Mouse (Mus musculus) spleen, adult 2 months (tissue): ENCODE results near the gene Cad. TPM values are rescaled to one million over a fixed set of nuclear protein-coding genes. Genes with fewer than 3 reads are reported as not detected.

ENCODE experiments used
- DNase-seq, 2 experiments: peaks; one replicate each; pipeline versions ENCODE4 v3.0.0 to v3.0.0-alpha.2; 2012 to 2021; ENCODE audit warnings: low spot score in 2 of 2, low read depth in 1 of 2
- H3K27ac ChIP-seq: fragments of 200-500 bp; 2 replicates; pipeline ENCODE4 v1.5.1; 2012; ENCODE audit warnings: low read length, inconsistent platforms; ENCODE audit not compliant: insufficient read depth
- H3K27me3 ChIP-seq: fragments of 200-500 bp; 2 replicates; pipeline ENCODE4 v1.6.1; 2012; ENCODE audit warnings: mild to moderate bottlenecking, moderate library complexity, low read length, inconsistent platforms; ENCODE audit not compliant: control insufficient read depth, insufficient read depth
- H3K36me3 ChIP-seq: fragments of 200-500 bp; 2 replicates; pipeline ENCODE4 v1.6.1; 2012; ENCODE audit warnings: mild to moderate bottlenecking, low read length, inconsistent platforms; ENCODE audit not compliant: control insufficient read depth, insufficient read depth
- H3K4me1 ChIP-seq: fragments of 200-500 bp; 2 replicates; pipeline ENCODE4 v1.6.1; 2011; ENCODE audit warnings: inconsistent platforms; ENCODE audit not compliant: control insufficient read depth, insufficient read depth, insufficient read length
- H3K4me3 ChIP-seq: fragments of 200-500 bp; 2 replicates; pipeline ENCODE4 v1.5.1; 2011; ENCODE audit warnings: mild to moderate bottlenecking, inconsistent platforms; ENCODE audit not compliant: insufficient read depth, insufficient read length; ENCODE audit errors: extremely low read depth
- CTCF ChIP-seq: fragments of 200-500 bp; IDR thresholded peaks from 2 replicates; pipeline ENCODE4 v1.5.1; 2011; ENCODE audit warnings: mild to moderate bottlenecking, inconsistent platforms; ENCODE audit not compliant: insufficient read depth, insufficient read length, insufficient replicate concordance; ENCODE audit errors: extremely low read depth
- POLR2A ChIP-seq: fragments of 200-500 bp; IDR thresholded peaks from 2 replicates; pipeline ENCODE4 v1.6.1; 2011; ENCODE audit warnings: low read depth, low read length, inconsistent platforms
- WGBS: fragments of 180-500 bp; shearing (Covaris S2); methylation state at CpG from one replicate; pipeline ENCODE4 v1.1.7; 2018; 5-methylcytosine and 5-hydroxymethylcytosine counted together
- polyA plus RNA-seq: library from polyadenylated mRNA; depleted of rRNA; stranded (reverse); fragments of >200 nt; gene quantifications from 2 replicates; pipeline ENCODE4 v1.2.3, GENCODE M21; 2012; rRNA removed

Cad gene
- polyA plus RNA-seq, 1 experiment = 44.0 TPM

DNA sequence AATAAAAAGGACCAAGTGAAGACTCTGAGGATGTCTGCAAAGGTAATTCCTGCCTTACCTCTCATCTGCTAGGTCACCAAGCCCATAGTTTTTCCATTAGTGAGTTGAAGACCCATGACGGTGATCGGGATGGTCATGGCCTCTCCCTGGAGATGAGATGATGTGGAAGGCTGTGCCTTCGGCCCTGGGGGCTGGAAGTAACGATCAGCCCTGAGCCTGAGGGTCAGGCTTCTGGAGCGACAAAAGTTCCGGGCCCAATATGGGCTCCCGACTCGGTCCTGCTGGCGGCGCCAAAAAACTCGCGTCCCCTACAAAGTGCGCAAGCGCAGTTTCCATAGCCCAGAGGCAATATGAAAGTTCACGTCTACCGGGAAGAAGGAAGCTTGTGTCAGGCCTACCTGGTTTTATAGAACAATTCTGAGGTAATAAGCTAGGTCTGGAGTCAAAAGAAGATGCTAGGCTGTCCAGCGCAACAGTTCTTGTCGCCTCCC is 53.5 kb downstream of the Cad start, which contains the start of gene Slc30a3:
Gene Slc30a3, minus strand, starts transcription at position 238 of the 491 bp plus-strand sequence.
- 0 out of 2 replicates have a peak, but pooled peaks cover under 1% of the 10 kb centered on the region for H3K27me3 ChIP-seq
- no peaks in the 10 kb centered on the region for H3K4me1 ChIP-seq
- 91% methylated on average over 18 of the region's 18 CpGs for WGBS
- no peak within 1 kb of the TSS for H3K27ac ChIP-seq
- TF ChIP-seq POLR2A (no peak), CTCF (no peak)
- DNase-seq = no peak
- H3K4me3 ChIP-seq = no peak within 1 kb of the TSS
- H3K36me3 ChIP-seq = no peaks in the 10 kb centered on the region

DNA sequence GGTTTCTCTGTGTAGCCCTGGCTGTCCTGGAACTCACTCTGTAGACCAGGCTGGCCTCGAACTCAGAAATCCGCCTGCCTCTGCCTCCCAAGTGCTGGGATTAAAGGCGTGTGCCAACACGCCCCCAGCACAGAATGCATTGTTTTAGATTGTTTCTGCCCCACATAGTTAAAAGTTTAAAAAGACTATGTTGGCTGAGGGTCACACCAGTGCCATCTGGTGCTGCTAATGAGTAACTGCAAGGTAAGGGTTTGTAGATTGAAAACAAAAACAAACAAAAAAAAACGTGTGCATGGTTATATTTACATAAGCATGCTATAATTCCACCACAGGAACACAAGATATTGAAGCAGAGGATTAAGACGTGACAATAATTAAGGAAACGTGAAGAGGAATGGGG is 56.2 kb downstream of the Cad start:
- H3K36me3 ChIP-seq = no peaks in the 10 kb centered on the region
- WGBS = 24% methylated on average over 7 of the region's 7 CpGs
- no peak overlapping the region for H3K4me3 ChIP-seq
- H3K27me3 ChIP-seq = 0 out of 2 replicates have a peak, but pooled peaks cover 1% of the 10 kb centered on the region
- H3K4me1 ChIP-seq = no peaks in the 10 kb centered on the region
- no peak for DNase-seq
- TF ChIP-seq POLR2A (no peak), CTCF (no peak)
- H3K27ac ChIP-seq = no peak overlapping the region

DNA sequence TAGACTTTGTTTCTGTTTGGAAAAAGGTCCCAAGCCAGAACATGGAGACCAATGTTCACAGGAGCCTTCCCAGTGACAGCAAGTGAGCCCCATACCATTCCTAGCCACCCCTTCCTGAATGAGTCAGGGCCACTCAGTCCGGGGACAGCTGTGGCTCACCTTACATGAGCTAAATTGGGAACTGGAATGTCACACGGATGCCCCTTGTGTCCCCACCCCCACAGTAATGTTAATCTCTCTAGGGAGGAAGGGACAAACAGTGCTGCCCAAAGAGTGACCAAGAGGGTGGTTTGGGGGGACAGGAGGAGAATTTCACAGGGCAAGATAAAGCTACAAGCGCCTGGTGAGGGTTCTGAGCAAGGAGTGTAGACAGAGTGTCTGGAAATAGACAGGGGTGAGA is 61.8 kb downstream of the Cad start, which contains the start of gene Trim54:
Gene Trim54, plus strand, starts transcription at position 359 of the 400 bp plus-strand sequence.
- no peak within 1 kb of the TSS for H3K27ac ChIP-seq
- no peak for DNase-seq
- H3K4me1 ChIP-seq = no peaks in the 10 kb centered on the region
- no peak within 1 kb of the TSS for H3K4me3 ChIP-seq
- H3K36me3 ChIP-seq = no peaks in the 10 kb centered on the region
- H3K27me3 ChIP-seq = 0 out of 2 replicates have a peak, but pooled peaks cover 1% of the 10 kb centered on the region
- no peak for TF ChIP-seq POLR2A
- no peak for TF ChIP-seq CTCF
- 36% methylated on average over 3 of the region's 3 CpGs for WGBS

DNA sequence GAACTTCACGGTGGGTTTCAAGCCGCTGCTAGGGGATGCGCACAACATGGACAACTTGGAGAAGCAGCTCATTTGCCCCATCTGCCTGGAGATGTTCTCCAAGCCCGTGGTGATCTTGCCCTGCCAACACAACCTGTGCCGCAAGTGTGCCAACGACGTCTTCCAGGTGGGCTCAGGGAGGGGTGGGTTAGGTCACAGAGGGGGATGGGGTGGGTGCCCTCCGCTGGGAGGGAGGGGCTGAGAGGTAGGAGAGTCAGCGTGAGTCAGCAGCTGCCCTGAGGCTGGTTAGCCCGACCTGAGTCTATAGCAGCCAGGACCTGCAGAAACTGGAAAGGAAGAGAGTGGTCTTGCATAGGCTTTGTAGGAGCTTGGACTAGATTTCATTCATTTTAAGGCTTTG is 62.3 kb downstream of the Cad start:
- DNase-seq = no peak
- H3K36me3 ChIP-seq = no peaks in the 10 kb centered on the region
- 0 out of 2 replicates have a peak, but pooled peaks cover 1% of the 10 kb centered on the region for H3K27me3 ChIP-seq
- TF ChIP-seq CTCF = no peak
- no peak for TF ChIP-seq POLR2A
- no peak overlapping the region for H3K27ac ChIP-seq
- no peak overlapping the region for H3K4me3 ChIP-seq
- WGBS = 39% methylated on average over 10 of the region's 10 CpGs
- no peaks in the 10 kb centered on the region for H3K4me1 ChIP-seq

DNA sequence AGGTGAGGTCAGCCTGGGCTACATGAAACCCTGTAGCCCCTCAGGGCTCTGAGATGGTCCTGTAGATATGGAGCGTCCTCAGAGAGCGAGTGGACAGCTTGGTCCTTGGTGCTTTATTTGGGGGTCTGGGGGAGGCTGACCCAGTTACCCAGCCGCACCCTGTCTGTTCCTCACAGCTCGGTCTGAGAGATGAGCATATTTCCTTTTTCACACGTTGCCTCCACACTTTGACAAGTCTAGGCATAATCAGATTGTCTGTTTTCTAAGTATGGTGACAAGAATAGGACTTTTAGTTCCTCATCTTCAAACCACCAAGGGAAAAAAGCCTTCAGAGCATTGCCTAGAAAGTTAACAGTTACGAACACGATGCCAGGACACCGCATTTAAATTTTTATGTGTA is 66.5 kb downstream of the Cad start:
- H3K4me3 ChIP-seq = no peak overlapping the region
- 26% methylated on average over 8 of the region's 8 CpGs for WGBS

DNA sequence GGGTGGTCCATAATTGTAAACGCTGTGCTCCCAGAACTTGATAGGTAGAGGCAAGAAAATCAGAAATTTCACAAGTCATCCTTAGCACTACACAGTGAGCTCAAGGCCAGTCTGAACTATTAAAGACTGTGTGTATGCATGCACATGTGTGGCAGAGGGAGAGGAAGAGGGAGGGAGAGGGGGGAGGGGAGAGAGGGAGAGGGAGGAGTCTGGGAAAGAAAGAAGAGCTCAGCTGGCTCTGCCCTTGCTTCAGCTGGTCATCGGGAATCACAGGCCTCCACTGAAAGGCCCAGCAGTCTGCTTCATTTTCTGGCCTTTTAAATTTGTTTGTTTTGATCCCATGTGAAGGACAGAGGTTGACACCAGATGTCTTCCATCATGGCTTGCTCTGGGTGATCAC is 68.9 kb downstream of the Cad start:
- 57% methylated on average over 2 of the region's 2 CpGs for WGBS
- no peak overlapping the region for H3K4me3 ChIP-seq
- no peaks in the 10 kb centered on the region for H3K36me3 ChIP-seq
- no peaks in the 10 kb centered on the region for H3K4me1 ChIP-seq
- no peak overlapping the region for H3K27ac ChIP-seq
- no peak for DNase-seq
- TF ChIP-seq POLR2A (no peak), CTCF (no peak)
- H3K27me3 ChIP-seq = no peaks in the 10 kb centered on the region

More for the DNA sequence above, 66.5 kb downstream of the Cad start:
- H3K36me3 ChIP-seq = no peaks in the 10 kb centered on the region
- TF ChIP-seq POLR2A (no peak), CTCF (no peak)
- H3K27ac ChIP-seq = no peak overlapping the region
- no peak for DNase-seq
- no peaks in the 10 kb centered on the region for H3K4me1 ChIP-seq
- H3K27me3 ChIP-seq = no peaks in the 10 kb centered on the region

DNA sequence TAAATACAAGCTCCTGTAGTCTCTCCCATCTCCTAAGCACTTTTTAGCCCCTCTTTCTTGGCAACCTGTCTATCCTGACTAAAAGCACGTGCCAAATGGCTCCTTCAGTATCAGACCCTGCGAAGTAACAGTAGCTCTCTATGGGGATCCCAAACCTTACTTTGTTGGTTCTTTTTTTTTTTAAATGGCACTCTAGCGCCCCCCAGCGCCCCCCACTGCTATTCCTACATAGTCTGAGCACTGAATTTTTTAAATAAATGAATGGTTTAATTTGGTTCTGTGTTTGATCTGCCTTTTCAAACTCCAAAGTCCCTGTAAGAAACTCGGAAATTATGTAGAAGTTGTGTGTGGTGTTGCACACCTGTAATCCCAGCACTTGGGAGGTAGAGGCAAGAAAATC is 71.5 kb downstream of the Cad start:
- Histone ChIP-seq H3K4me3 (no peak overlapping the region), H3K27me3 (no peaks in the 10 kb centered on the region), H3K4me1 (no peaks in the 10 kb centered on the region), H3K36me3 (no peaks in the 10 kb centered on the region), H3K27ac (no peak overlapping the region)
- TF ChIP-seq CTCF (no peak), POLR2A (no peak)
- 43% methylated on average over 5 of the region's 5 CpGs for WGBS
- no peak for DNase-seq

Other genes starting within 250 kb of the Cad start
- 12.2 TPM in 2 replicates for gene Mapre3, start 240.1 kb upstream of the Cad start, polyA plus RNA-seq
- gene Tmem214, start 186.8 kb upstream of the Cad start, polyA plus RNA-seq = 60.3 and 67.4 TPM in 2 replicates
- gene Agbl5, start 166.1 kb upstream of the Cad start, polyA plus RNA-seq = 11.6 and 16.1 TPM in 2 replicates
- gene Ost4, start 147.0 kb upstream of the Cad start, polyA plus RNA-seq = 143 and 161 TPM in 2 replicates
- 83.9 and 104 TPM in 2 replicates for gene Emilin1, start 141.4 kb upstream of the Cad start, polyA plus RNA-seq
- gene Khk, start 133.3 kb upstream of the Cad start, polyA plus RNA-seq = 28.0 and 30.2 TPM in 2 replicates
- 0.47 and 0.76 TPM in 2 replicates for gene Cgref1, start 109.2 kb upstream of the Cad start, polyA plus RNA-seq
- 227 and 270 TPM in 2 replicates for gene Preb, start 94.4 kb upstream of the Cad start, polyA plus RNA-seq
- gene Tcf23, start 86.1 kb upstream of the Cad start, polyA plus RNA-seq = 0.29 and 0.34 TPM in 2 replicates
- gene Atraid, start 6.5 kb upstream of the Cad start, polyA plus RNA-seq = 43.9 and 53.5 TPM in 2 replicates
- 16.0 and 16.3 TPM in 2 replicates for gene Slc5a6, start 5.9 kb upstream of the Cad start, polyA plus RNA-seq
- not detected in 2 replicates for gene Dnajc5g, start 51.5 kb downstream of the Cad start, polyA plus RNA-seq
- 0.08 and 0.09 TPM in 2 replicates for gene Slc30a3, start 53.5 kb downstream of the Cad start, polyA plus RNA-seq
- gene Trim54, start 61.9 kb downstream of the Cad start, polyA plus RNA-seq = not detected in 2 replicates
- not detected in 2 replicates for gene Ucn, start 84.0 kb downstream of the Cad start, polyA plus RNA-seq
- gene Mpv17, start 99.5 kb downstream of the Cad start, polyA plus RNA-seq = 32.0 and 34.9 TPM in 2 replicates
- gene Gm29609, start 125.1 kb downstream of the Cad start, polyA plus RNA-seq = 1.4 and 2.1 TPM in 2 replicates
- gene Gtf3c2, start 125.4 kb downstream of the Cad start, polyA plus RNA-seq = 47.3 and 48.9 TPM in 2 replicates
- 58.4 and 66.9 TPM in 2 replicates for gene Snx17, start 138.4 kb downstream of the Cad start, polyA plus RNA-seq
- 31.9 and 40.4 TPM in 2 replicates for gene Eif2b4, start 138.7 kb downstream of the Cad start, polyA plus RNA-seq
- 49.3 and 79.8 TPM in 2 replicates for gene Zfp513, start 147.5 kb downstream of the Cad start, polyA plus RNA-seq
- 65.7 and 110 TPM in 2 replicates for gene Ppm1g, start 165.9 kb downstream of the Cad start, polyA plus RNA-seq
- 148 and 199 TPM in 2 replicates for gene Nrbp1, start 186.1 kb downstream of the Cad start, polyA plus RNA-seq
- gene Gm9970, start 186.5 kb downstream of the Cad start, polyA plus RNA-seq = 0.27 and 0.29 TPM in 2 replicates
- gene Krtcap3, start 196.9 kb downstream of the Cad start, polyA plus RNA-seq = 25.0 and 37.0 TPM in 2 replicates
- gene Ift172, start 236.3 kb downstream of the Cad start, polyA plus RNA-seq = 17.0 and 18.4 TPM in 2 replicates
- gene Fndc4, start 241.3 kb downstream of the Cad start, polyA plus RNA-seq = 3.6 and 4.9 TPM in 2 replicates
- 0.08 TPM in 1 of 2 replicates, not detected in the other for gene Gckr, start 242.7 kb downstream of the Cad start, polyA plus RNA-seq